8 mouse cellular contexts compared by ENCODE assay signal in genomic region chr11:95842074-95842681, GRCm38 (mm10). TPM values are rescaled to one million over a fixed set of nuclear protein-coding genes. Genes with fewer than 3 reads are reported as not detected.
A peak's percentile ranks its signal among the peaks of the same experiment; 100 is the strongest.
DNase-seq lines count a peak whose midpoint lies in the region; ATAC-seq and TF ChIP-seq lines count a peak whose summit lies in the region.

TSS of gene Abi3 (minus strand) at chr11:95842476.

- no peak for TF ChIP-seq CTCF in kidney, adult 2 months (conservative IDR thresholded peaks at IDR 0.05; ENCODE audit: insufficient read depth, insufficient read length, low read depth, low read length)

- no peaks in the 10 kb centered on the region for H3K36me3 ChIP-seq in kidney, adult 2 months (ENCODE audit: control insufficient read depth, insufficient read depth, low read length)
- no peaks in the 10 kb centered on the region for H3K36me3 ChIP-seq in lung, embryonic 16.5 days (ENCODE audit: control insufficient read depth, insufficient read depth, low read length)
- H3K36me3 ChIP-seq in stomach, embryonic 14.5 days (ENCODE audit: control insufficient read depth, insufficient read depth, low read length) = no peaks in the 10 kb centered on the region
- H3K36me3 ChIP-seq in forebrain, embryonic 12.5 days (replicated peaks) = no peaks in the 10 kb centered on the region

- 27% methylated on average over 11 of the region's 11 CpGs for WGBS in kidney, adult 2 months
- WGBS in lung, embryonic 16.5 days = 16% methylated on average over 11 of the region's 11 CpGs
- 17% methylated on average over 11 of the region's 11 CpGs for WGBS in stomach, embryonic 14.5 days
- WGBS in forebrain, embryonic 12.5 days = 12% methylated on average over 11 of the region's 11 CpGs

- H3K9me3 ChIP-seq in lung, embryonic 16.5 days (ENCODE audit: control insufficient read depth, low read length) = no peaks in the 10 kb centered on the region
- H3K9me3 ChIP-seq in stomach, embryonic 14.5 days (ENCODE audit: control insufficient read depth, low read depth, low read length) = no peaks in the 10 kb centered on the region
- H3K9me3 ChIP-seq in forebrain, embryonic 12.5 days = no peaks in the 10 kb centered on the region

- ATAC-seq in CD4-positive, CD25-positive, alpha-beta regulatory T cell, adult 4 months = peak; percentile 90
- ATAC-seq in lung, embryonic 16.5 days (ENCODE audit: low read depth) = peak; percentile 84
- peak; percentile 33; the same call in 1 of the 2 replicates for ATAC-seq in stomach, embryonic 14.5 days (ENCODE audit: insufficient number of reproducible peaks, insufficient read depth, low FRiP score, low read depth)
- no peak for ATAC-seq in forebrain, embryonic 12.5 days (ENCODE audit: low FRiP score)

- H3K27me3 ChIP-seq in kidney, adult 2 months (replicated peaks; ENCODE audit: control insufficient read depth, insufficient read depth, low read length) = no peaks in the 10 kb centered on the region
- no peaks in the 10 kb centered on the region for H3K27me3 ChIP-seq in lung, embryonic 16.5 days (ENCODE audit: control insufficient read depth, insufficient read depth, low read depth, low read length)
- H3K27me3 ChIP-seq in stomach, embryonic 14.5 days (ENCODE audit: control insufficient read depth, insufficient read depth, low read length) = no peaks in the 10 kb centered on the region
- peaks cover 36% of the 10 kb centered on the region for H3K27me3 ChIP-seq in forebrain, embryonic 12.5 days

- H3K4me3 ChIP-seq in kidney, adult 2 months (ENCODE audit: insufficient read depth, low read depth, low read length) = peak within 1 kb of the TSS; percentile 62
- peak within 1 kb of the TSS; percentile 46 for H3K4me3 ChIP-seq in lung, embryonic 16.5 days (ENCODE audit: low read length)
- peak within 1 kb of the TSS; percentile 6; the same call in 1 of the 2 replicates for H3K4me3 ChIP-seq in stomach, embryonic 14.5 days (ENCODE audit: low read depth, low read length)
- H3K4me3 ChIP-seq in forebrain, embryonic 12.5 days (replicated peaks) = no peak within 1 kb of the TSS; the same call in 1 of the 2 replicates

- H3K27ac ChIP-seq in kidney, adult 2 months (ENCODE audit: insufficient read depth, low read depth, low read length) = peak within 1 kb of the TSS; percentile 88
- H3K27ac ChIP-seq in lung, embryonic 16.5 days (ENCODE audit: low read length) = peak within 1 kb of the TSS; percentile 73
- peak within 1 kb of the TSS; percentile 39; the same call in 1 of the 2 replicates for H3K27ac ChIP-seq in stomach, embryonic 14.5 days (ENCODE audit: low read length)
- H3K27ac ChIP-seq in forebrain, embryonic 12.5 days = no peak within 1 kb of the TSS

- DNase-seq in T-cell, adult 2 months (ENCODE audit: low spot score) = peak; percentile 68
- peak; percentile 99 for DNase-seq in heart, adult 11 months
- DNase-seq in kidney, adult 2 months = peak; percentile 81
- DNase-seq in testis, postnatal 10 days (ENCODE audit: low spot score) = no peak

- peak within 1 kb of the TSS; percentile 40 for H3K4me2 ChIP-seq in lung, embryonic 16.5 days (ENCODE audit: low read depth, low read length)
- H3K4me2 ChIP-seq in stomach, embryonic 14.5 days (replicated peaks; ENCODE audit: low read depth, low read length) = peak within 1 kb of the TSS; percentile 18; the same call in 1 of the 2 replicates
- H3K4me2 ChIP-seq in forebrain, embryonic 12.5 days = no peak within 1 kb of the TSS

- H3K9ac ChIP-seq in lung, embryonic 16.5 days (ENCODE audit: low read length) = peak within 1 kb of the TSS; percentile 58
- no peak within 1 kb of the TSS for H3K9ac ChIP-seq in stomach, embryonic 14.5 days (replicated peaks; ENCODE audit: low read depth, low read length)
- no peak within 1 kb of the TSS for H3K9ac ChIP-seq in forebrain, embryonic 12.5 days

- H3K4me1 ChIP-seq in kidney, adult 2 months (ENCODE audit: control insufficient read depth, insufficient read depth, low read length) = peaks cover 2% of the 10 kb centered on the region; the same call in 1 of the 2 replicates
- peaks cover 7% of the 10 kb centered on the region for H3K4me1 ChIP-seq in lung, embryonic 16.5 days (replicated peaks; ENCODE audit: control insufficient read depth, insufficient read depth, low read length)
- H3K4me1 ChIP-seq in stomach, embryonic 14.5 days (ENCODE audit: control insufficient read depth, insufficient read depth, low read length) = peaks cover 8% of the 10 kb centered on the region; the same call in 1 of the 2 replicates
- H3K4me1 ChIP-seq in forebrain, embryonic 12.5 days = peaks cover 5% of the 10 kb centered on the region; the same call in 1 of the 2 replicates

- peak; percentile 33 for TF ChIP-seq POLR2A in kidney, adult 2 months (IDR thresholded peaks at IDR 0.05; ENCODE audit: low read depth, low read length)

RNA-seq across cellular contexts. Expression of gene Abi3, which starts in this region (rescaled TPM):
- polyA plus RNA-seq in CD4-positive, CD25-positive, alpha-beta regulatory T cell, adult 4 months (2017; shearing (Covaris generic)) = 10 to 100 TPM; 83.1 to 93.7 TPM
- polyA plus RNA-seq in kidney, adult 2 months (2012; rRNA removed) = 21.8 and 25.0 TPM in 2 replicates
- 16.0 and 18.1 TPM in 2 replicates for polyA plus RNA-seq in lung, embryonic 16.5 days (2015; fragmentation: Nextera tagmentation; extraction: Ambion mirVana)
- 2.9 and 3.7 TPM in 2 replicates for polyA plus RNA-seq in stomach, embryonic 14.5 days (2014; fragmentation: Nextera tagmentation; extraction: Ambion mirVana)
- polyA plus RNA-seq in forebrain, embryonic 12.5 days (2016; fragmentation: Nextera tagmentation; extraction: Ambion mirVana) = 2.4 TPM in 2 replicates
